ENCODE assay signal across 8 mouse cellular contexts in the genomic region with DNA sequence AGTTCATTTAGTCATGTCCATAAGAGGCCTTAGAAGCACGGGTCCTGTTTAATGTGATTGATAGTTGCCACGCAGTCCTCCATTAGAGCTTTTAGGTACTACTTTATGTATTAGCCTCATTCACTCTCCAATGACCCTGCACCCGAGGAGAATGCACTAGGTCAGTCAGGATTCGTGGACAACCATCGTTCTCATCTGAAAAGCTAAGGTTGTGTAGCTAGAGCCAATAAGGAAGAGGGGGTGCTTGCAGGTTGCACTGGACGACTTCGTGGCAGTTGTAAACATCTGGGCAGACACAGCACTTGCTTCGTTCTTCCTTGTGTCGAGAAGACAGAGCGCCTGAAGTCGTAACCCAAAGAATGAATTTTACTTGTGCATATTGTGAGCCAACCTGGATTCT. TPM values are rescaled to one million over a fixed set of nuclear protein-coding genes. Genes with fewer than 3 reads are reported as not detected.
DNase-seq lines count a peak whose midpoint lies in the region; ATAC-seq and TF ChIP-seq lines count a peak whose summit lies in the region.

No protein-coding gene starts in this region.

- peaks cover 38% of the 10 kb centered on the region for H3K4me1 ChIP-seq in heart, embryonic 10.5 days
- H3K4me1 ChIP-seq in MEL (ENCODE audit: control insufficient read depth in 1 of 2, insufficient read depth in 2 of 2, low read length in 2 of 2), result peaks cover 0 to 23% of the 10 kb centered on the region in 2 experiments; a peak in 3 of 4 replicates
- H3K4me1 ChIP-seq in forebrain, embryonic 13.5 days, result peaks cover 54% of the 10 kb centered on the region
- H3K4me1 ChIP-seq in limb, embryonic 13.5 days, result peaks cover 33% of the 10 kb centered on the region
- H3K4me1 ChIP-seq in neural tube, embryonic 13.5 days (replicated peaks), result peaks cover 62% of the 10 kb centered on the region

- no peaks in the 10 kb centered on the region for H3K9me3 ChIP-seq in heart, embryonic 10.5 days
- no peaks in the 10 kb centered on the region for H3K9me3 ChIP-seq in MEL (replicated peaks; ENCODE audit: insufficient read depth, low read length)
- H3K9me3 ChIP-seq in forebrain, embryonic 13.5 days (replicated peaks), result no peaks in the 10 kb centered on the region
- no peaks in the 10 kb centered on the region for H3K9me3 ChIP-seq in limb, embryonic 13.5 days
- no peaks in the 10 kb centered on the region for H3K9me3 ChIP-seq in neural tube, embryonic 13.5 days

- DNase-seq in heart, embryonic 10.5 days (ENCODE audit: low spot score), result no peak
- no peak for DNase-seq in heart, adult 9 months (ENCODE audit: low spot score in 2 of 2)
- DNase-seq in MEL (ENCODE audit: low read depth, low spot score), result peak; percentile 78
- no peak for DNase-seq in adrenal gland, adult 8-10 months

- peak overlapping the region; percentile 88 for H3K4me2 ChIP-seq in forebrain, embryonic 13.5 days
- peak overlapping the region; percentile 93 for H3K4me2 ChIP-seq in limb, embryonic 13.5 days (replicated peaks)
- peak overlapping the region; percentile 86 for H3K4me2 ChIP-seq in neural tube, embryonic 13.5 days

- no peak for TF ChIP-seq EP300 in MEL (IDR thresholded peaks at IDR 0.05; ENCODE audit: low read depth in 1 of 2, low read length in 2 of 2)

- H3K27me3 ChIP-seq in heart, embryonic 10.5 days (ENCODE audit: insufficient read depth, poor library complexity, severe bottlenecking), result no peaks in the 10 kb centered on the region
- H3K27me3 ChIP-seq in MEL (ENCODE audit: control insufficient read depth in 1 of 2, insufficient read depth in 2 of 2, low read length in 2 of 2), result no peaks in the 10 kb centered on the region
- H3K27me3 ChIP-seq in forebrain, embryonic 13.5 days, result no peaks in the 10 kb centered on the region
- no peaks in the 10 kb centered on the region for H3K27me3 ChIP-seq in limb, embryonic 13.5 days
- H3K27me3 ChIP-seq in neural tube, embryonic 13.5 days, result no peaks in the 10 kb centered on the region

- H3K4me3 ChIP-seq in heart, embryonic 10.5 days, result peak overlapping the region; percentile 100
- H3K4me3 ChIP-seq in MEL (ENCODE audit: control insufficient read depth in 1 of 2, insufficient read depth in 1 of 2, low read depth in 2 of 2, low read length in 2 of 2), result peak overlapping the region; percentile 83 to 91
- peak overlapping the region; percentile 98 for H3K4me3 ChIP-seq in forebrain, embryonic 13.5 days
- H3K4me3 ChIP-seq in limb, embryonic 13.5 days, result peak overlapping the region; percentile 100
- H3K4me3 ChIP-seq in neural tube, embryonic 13.5 days, result peak overlapping the region; percentile 99

- H3K79me2 ChIP-seq in MEL (ENCODE audit: control insufficient read depth, insufficient read depth, low read length, poor library complexity), result peaks cover 89% of the 10 kb centered on the region

- no peak for TF ChIP-seq POLR2A in MEL (IDR thresholded peaks at IDR 0.05; ENCODE audit: control insufficient read depth in 1 of 2, insufficient read depth in 1 of 2, low read depth in 1 of 2, low read length in 2 of 2, poor library complexity in 1 of 2)

- ATAC-seq in forebrain, embryonic 13.5 days, result peak; percentile 9; the same call in 1 of the 2 replicates
- no peak for ATAC-seq in limb, embryonic 13.5 days (ENCODE audit: low FRiP score, low read depth)
- ATAC-seq in neural tube, embryonic 13.5 days (ENCODE audit: low read depth), result peak; percentile 7; the same call in 1 of the 2 replicates
- no peak for ATAC-seq in cerebellum, adult (ENCODE audit: insufficient number of reproducible peaks, low FRiP score, low TSS enrichment)

- peak overlapping the region; percentile 100 for H3K27ac ChIP-seq in heart, embryonic 10.5 days
- peak overlapping the region; percentile 75 for H3K27ac ChIP-seq in MEL (ENCODE audit: control insufficient read depth, low read depth, low read length)
- peak overlapping the region; percentile 93 for H3K27ac ChIP-seq in forebrain, embryonic 13.5 days
- peak overlapping the region; percentile 91 for H3K27ac ChIP-seq in limb, embryonic 13.5 days
- peak overlapping the region; percentile 96 for H3K27ac ChIP-seq in neural tube, embryonic 13.5 days (replicated peaks)

- H3K9ac ChIP-seq in MEL (ENCODE audit: control insufficient read depth, low read depth, low read length, poor library complexity, severe bottlenecking), result peak overlapping the region; percentile 93
- peak overlapping the region; percentile 97 for H3K9ac ChIP-seq in forebrain, embryonic 13.5 days
- peak overlapping the region; percentile 95 for H3K9ac ChIP-seq in limb, embryonic 13.5 days
- peak overlapping the region; percentile 98 for H3K9ac ChIP-seq in neural tube, embryonic 13.5 days

- 3% methylated on average over 11 of the region's 11 CpGs for WGBS in heart, embryonic 10.5 days
- under 1% methylated on average over 11 of the region's 11 CpGs for WGBS in forebrain, embryonic 13.5 days
- WGBS in limb, embryonic 13.5 days, result 3% methylated on average over 11 of the region's 11 CpGs
- 1% methylated on average over 11 of the region's 11 CpGs for WGBS in neural tube, embryonic 13.5 days

- H3K36me3 ChIP-seq in heart, embryonic 10.5 days, result 0 out of 2 replicates have a peak, but pooled peaks cover 3% of the 10 kb centered on the region
- peaks cover 3 to 21% of the 10 kb centered on the region in 2 experiments; a peak in 3 of 4 replicates for H3K36me3 ChIP-seq in MEL (ENCODE audit: control insufficient read depth in 1 of 2, insufficient read depth in 2 of 2, low read length in 2 of 2)
- no peaks in the 10 kb centered on the region for H3K36me3 ChIP-seq in forebrain, embryonic 13.5 days (ENCODE audit: poor library complexity, severe bottlenecking)
- no peaks in the 10 kb centered on the region for H3K36me3 ChIP-seq in limb, embryonic 13.5 days
- H3K36me3 ChIP-seq in neural tube, embryonic 13.5 days, result no peaks in the 10 kb centered on the region

- TF ChIP-seq RAD21 in MEL (IDR thresholded peaks at IDR 0.05; ENCODE audit: low read depth, low read length), result no peak

- TF ChIP-seq CTCF in MEL (IDR thresholded peaks at IDR 0.05 in 2 of 3, conservative IDR thresholded peaks at IDR 0.05 in 1 of 3; ENCODE audit: control insufficient read depth in 1 of 3, insufficient read depth in 1 of 3, low read depth in 2 of 3, low read length in 3 of 3, poor library complexity in 1 of 3, severe bottlenecking in 1 of 3), result no peak

TF ChIP-seq in MEL, 35 proteins besides CTCF, POLR2A, EP300 and RAD21 (continues in another document):
- TF ChIP-seq MEF2A (IDR thresholded peaks at IDR 0.05; ENCODE audit: extremely low read depth, insufficient replicate concordance, low read depth, low read length, poor library complexity, severe bottlenecking), result 0 out of 2 replicates have a peak, but pooled peaks have one; percentile 13
- 0 out of 2 replicates have a peak, but pooled peaks have one; percentile 13 for TF ChIP-seq MXI1 (IDR thresholded peaks at IDR 0.05; ENCODE audit: low read depth, low read length)
- peak; percentile 65 for TF ChIP-seq MAX (IDR thresholded peaks at IDR 0.05; ENCODE audit: low read length)
- TF ChIP-seq KAT2A (conservative IDR thresholded peaks at IDR 0.05; ENCODE audit: low read depth, low read length), result no peak
- TF ChIP-seq SIN3A (IDR thresholded peaks at IDR 0.05; ENCODE audit: low read length), result no peak; the same call in 1 of the 2 replicates
- no peak; the same call in 1 of the 2 replicates for TF ChIP-seq CHD1 (IDR thresholded peaks at IDR 0.05; ENCODE audit: low read depth, low read length)
- TF ChIP-seq TCF12 (IDR thresholded peaks at IDR 0.05; ENCODE audit: low read depth, low read length), result no peak
- no peak for TF ChIP-seq E2F4 (IDR thresholded peaks at IDR 0.05; ENCODE audit: borderline replicate concordance, low read depth, low read length)
- no peak for TF ChIP-seq CHD2 (IDR thresholded peaks at IDR 0.05; ENCODE audit: low read length)
- no peak for TF ChIP-seq ELF1 (IDR thresholded peaks at IDR 0.05; ENCODE audit: low read depth, low read length)
- no peak for TF ChIP-seq TBP (IDR thresholded peaks at IDR 0.05; ENCODE audit: low read depth, low read length)
- TF ChIP-seq SMC3 (IDR thresholded peaks at IDR 0.05; ENCODE audit: low read depth, low read length), result no peak
- no peak for TF ChIP-seq NELFE (IDR thresholded peaks at IDR 0.05; ENCODE audit: low read depth, low read length)
- TF ChIP-seq USF1 (IDR thresholded peaks at IDR 0.05; ENCODE audit: low read depth, low read length), result no peak

RNA-seq across cellular contexts. Expression of gene Ankrd13a, which starts 0.7 kb away (rescaled TPM):
- polyA plus RNA-seq in heart, embryonic 10.5 days (2016; fragmentation: Nextera tagmentation; extraction: Ambion mirVana), result 37.5 and 41.2 TPM in 2 replicates
- total RNA-seq in MEL (2012; rRNA removed), result 140 and 180 TPM in 2 replicates
- 100 to 1,000 TPM; 110 to 184 TPM for polyA plus RNA-seq in MEL (2012; ENCODE audit: insufficient read depth in 1 of 2, insufficient read length in 2 of 2, low read depth in 1 of 2, low replicate concordance in 2 of 2, missing spikeins in 1 of 2)
- polyA plus RNA-seq in forebrain, embryonic 13.5 days (2015; fragmentation: Nextera tagmentation; extraction: Ambion mirVana), result 26.8 and 30.0 TPM in 2 replicates
- polyA plus RNA-seq in limb, embryonic 13.5 days (2015; fragmentation: Nextera tagmentation; extraction: Ambion mirVana), result 38.6 and 40.2 TPM in 2 replicates
- 50.3 and 52.0 TPM in 2 replicates for polyA plus RNA-seq in neural tube, embryonic 13.5 days (2015; fragmentation: Nextera tagmentation; extraction: Ambion mirVana)
- total RNA-seq in adrenal gland, adult 8-10 months (2022), result 10 to 100 TPM; 66.7 to 96.6 (median 86.8) TPM

RNA-seq across cellular contexts. Expression of gene Git2, which starts 1.5 kb away (rescaled TPM):
- 31.6 and 33.0 TPM in 2 replicates for polyA plus RNA-seq in heart, embryonic 10.5 days (2016; fragmentation: Nextera tagmentation; extraction: Ambion mirVana)
- total RNA-seq in MEL (2012; rRNA removed), result 24.0 and 29.1 TPM in 2 replicates
- 10 to 100 TPM; 64.9 to 71.7 TPM for polyA plus RNA-seq in MEL (2012; ENCODE audit: insufficient read depth in 1 of 2, insufficient read length in 2 of 2, low read depth in 1 of 2, low replicate concordance in 2 of 2, missing spikeins in 1 of 2)
- polyA plus RNA-seq in forebrain, embryonic 13.5 days (2015; fragmentation: Nextera tagmentation; extraction: Ambion mirVana), result 41.2 and 45.3 TPM in 2 replicates
- 46.9 and 52.5 TPM in 2 replicates for polyA plus RNA-seq in limb, embryonic 13.5 days (2015; fragmentation: Nextera tagmentation; extraction: Ambion mirVana)
- polyA plus RNA-seq in neural tube, embryonic 13.5 days (2015; fragmentation: Nextera tagmentation; extraction: Ambion mirVana), result 47.5 and 52.1 TPM in 2 replicates
- 10 to 100 TPM; 32.8 to 59.9 (median 45.6) TPM for total RNA-seq in adrenal gland, adult 8-10 months (2022)

RNA-seq across cellular contexts. Expression of gene 1500011B03Rik, which starts 49.5 kb away (rescaled TPM):
- 58.7 and 77.1 TPM in 2 replicates for polyA plus RNA-seq in heart, embryonic 10.5 days (2016; fragmentation: Nextera tagmentation; extraction: Ambion mirVana)
- total RNA-seq in MEL (2012; rRNA removed), result 47.7 and 56.0 TPM in 2 replicates
- 10 to 100 TPM in 1 of 2 experiments, not detected in 1; 75.2 TPM for polyA plus RNA-seq in MEL (2012; ENCODE audit: insufficient read depth in 1 of 2, insufficient read length in 2 of 2, low read depth in 1 of 2, low replicate concordance in 2 of 2, missing spikeins in 1 of 2)
- 184 and 195 TPM in 2 replicates for polyA plus RNA-seq in forebrain, embryonic 13.5 days (2015; fragmentation: Nextera tagmentation; extraction: Ambion mirVana)
- polyA plus RNA-seq in limb, embryonic 13.5 days (2015; fragmentation: Nextera tagmentation; extraction: Ambion mirVana), result 93.9 and 98.0 TPM in 2 replicates
- polyA plus RNA-seq in neural tube, embryonic 13.5 days (2015; fragmentation: Nextera tagmentation; extraction: Ambion mirVana), result 243 and 266 TPM in 2 replicates
- 10 to 100 TPM; 37.3 to 58.7 (median 43.6) TPM for total RNA-seq in adrenal gland, adult 8-10 months (2022)

Comparison
In these comparisons a context has a peak if more than half of its experiments do, and no peak if none do; other contexts are left out.
1. ATAC-seq: peak in forebrain, embryonic 13.5 days (single experiment) and neural tube, embryonic 13.5 days (single experiment); none in limb, embryonic 13.5 days (single experiment) and cerebellum, adult (single experiment).
2. Peak in every context shown above with its lines, with median percentiles within 50 percentile points of each other: H3K27ac ChIP-seq, H3K4me3 ChIP-seq, H3K9ac ChIP-seq and H3K4me2 ChIP-seq.